Mouse (Mus musculus): ENCODE data around the gene Spem1.
"Not testable (repeated sequence)": the region's sequence is repeated elsewhere in the genome, so short reads cannot be mapped to it uniquely, and the experiment has no call there.

Gene Spem1

DNA sequence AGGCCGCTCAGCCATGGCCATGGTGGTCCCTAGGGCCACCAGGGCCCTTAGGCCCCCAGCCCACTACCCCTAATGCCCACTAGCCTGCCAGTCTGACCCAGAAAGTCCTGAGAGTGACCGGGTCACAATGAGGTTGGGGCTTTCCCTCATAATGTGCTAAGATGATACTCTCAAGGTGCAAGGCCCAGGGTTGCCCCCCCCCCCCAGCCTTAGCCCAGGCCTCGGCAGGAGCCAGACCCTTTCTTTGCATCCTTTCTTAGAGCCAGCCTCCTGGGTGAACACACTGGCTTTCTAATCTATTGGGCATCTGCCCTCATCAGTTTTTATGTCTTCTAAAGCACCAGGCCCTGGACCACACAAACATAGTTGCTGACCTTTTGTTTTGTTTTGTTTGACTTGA, at the start of gene Spem1:
TSS of gene Spem1 (minus strand) at position 101 of the 400 bp plus-strand sequence.
- DNase-seq (ENCODE audit: low read depth, low spot score) = no peak

DNA sequence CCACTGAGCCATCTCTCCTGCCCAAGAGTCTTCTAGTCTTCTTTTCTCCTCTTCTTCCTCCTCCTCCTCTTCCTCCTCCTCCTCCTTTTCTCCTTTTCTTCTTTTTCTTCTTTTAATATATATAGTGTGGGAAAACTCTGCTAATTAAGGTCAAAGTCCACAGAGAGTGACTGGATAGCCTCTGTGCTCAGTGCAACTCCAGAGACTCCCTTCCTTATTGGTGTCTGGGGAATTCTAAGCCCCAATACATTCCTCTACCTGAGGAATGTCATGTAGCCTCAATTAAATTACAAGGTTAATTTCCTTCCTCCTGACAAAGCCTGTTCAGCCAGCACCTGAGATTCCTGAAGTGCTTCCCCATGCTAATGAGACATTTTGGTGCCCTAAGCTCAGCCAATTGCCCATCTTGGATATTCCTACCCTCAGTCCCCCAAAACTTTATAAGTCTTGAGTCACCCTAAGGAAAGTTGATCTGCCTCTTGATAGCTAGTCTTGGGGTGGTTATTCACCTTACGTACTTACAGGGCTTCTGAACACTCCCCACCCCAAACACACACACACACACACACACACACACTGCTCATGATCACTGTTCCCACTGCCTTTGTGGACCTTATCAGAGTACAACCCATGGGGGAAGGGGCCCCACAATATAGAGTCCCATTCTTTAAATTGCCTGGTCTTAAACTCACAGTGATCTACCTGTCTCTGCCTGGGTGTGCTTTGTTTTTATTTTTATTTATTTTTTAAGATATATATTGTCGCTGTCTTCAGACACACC, 48.5 kb upstream of the Spem1 start:
- no peak for DNase-seq (ENCODE audit: low read depth, low spot score)

DNA sequence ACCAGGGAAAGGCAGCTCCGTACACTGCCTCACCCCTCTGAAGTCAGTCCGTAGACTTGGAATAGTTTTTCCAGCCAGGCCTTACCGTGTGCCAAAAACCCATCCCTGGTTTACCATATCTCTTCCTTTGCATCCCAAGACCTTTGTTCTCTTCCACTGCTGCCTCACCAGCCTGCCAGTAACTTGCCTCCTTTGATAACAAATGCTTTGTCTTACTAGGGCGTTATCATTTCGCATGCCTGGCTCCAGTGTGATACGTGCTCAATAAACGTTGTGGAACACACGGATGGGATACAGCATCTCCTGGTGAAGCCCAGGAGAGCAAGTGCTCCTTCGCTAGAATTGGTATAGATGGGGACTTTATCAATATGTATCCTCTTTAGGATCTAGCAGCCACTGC, 45.4 kb upstream of the Spem1 start:
- DNase-seq (ENCODE audit: low read depth, low spot score) = no peak

DNA sequence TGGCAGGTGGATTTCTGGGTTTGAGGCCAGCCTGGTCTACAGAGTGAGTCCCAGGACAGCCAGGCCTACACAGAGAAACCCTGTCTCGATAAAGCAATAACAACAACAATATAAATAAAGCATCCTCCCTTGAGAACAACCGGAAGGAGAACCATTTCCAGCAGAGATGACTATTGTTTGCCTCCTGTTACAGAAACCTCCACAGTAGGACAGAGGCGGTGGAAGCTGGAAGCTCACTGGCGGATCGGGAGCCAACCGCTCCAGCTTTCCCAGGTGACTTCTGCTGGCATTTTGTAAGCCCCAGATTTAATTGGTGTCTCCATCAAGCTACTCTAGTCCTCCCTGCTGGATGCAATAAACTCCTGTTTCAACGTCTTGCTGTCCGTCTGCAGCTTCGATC, 43.6 kb upstream of the Spem1 start:
- no peak for DNase-seq (ENCODE audit: low read depth, low spot score)

DNA sequence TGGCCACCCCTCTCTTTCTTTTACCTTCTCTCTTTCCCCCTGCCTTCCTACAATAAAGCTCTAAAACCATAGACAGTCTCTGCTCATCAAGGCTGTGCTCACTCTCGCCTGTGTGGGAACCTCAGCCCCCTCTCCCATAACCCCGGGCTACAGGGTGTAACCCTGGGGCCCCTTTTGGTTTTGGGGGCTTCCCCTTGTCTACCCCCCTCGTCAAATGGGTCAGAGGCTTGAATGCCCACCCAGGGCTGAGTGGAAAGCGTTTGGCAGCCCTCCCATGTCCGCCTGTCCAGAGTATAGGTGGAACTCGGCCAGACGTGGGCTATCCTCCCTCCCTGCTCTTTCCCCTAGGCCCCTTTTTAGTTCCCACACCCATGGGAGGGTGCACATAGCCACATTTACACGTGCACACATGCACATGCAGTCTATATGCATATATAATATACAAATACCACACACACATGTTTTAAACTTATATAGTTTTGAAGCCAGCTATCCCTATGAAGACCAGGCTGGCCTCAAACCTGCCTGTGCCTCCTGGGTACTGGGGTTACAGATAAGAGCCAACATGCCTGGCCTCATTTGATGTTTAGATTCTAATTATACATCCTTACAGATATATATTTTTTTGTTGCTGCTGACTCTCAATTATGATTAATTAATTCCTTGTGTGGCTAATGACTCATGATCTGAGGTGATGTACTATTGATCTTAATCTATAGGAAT, 42.3 kb upstream of the Spem1 start:
- DNase-seq (ENCODE audit: low read depth, low spot score) = no peak

DNA sequence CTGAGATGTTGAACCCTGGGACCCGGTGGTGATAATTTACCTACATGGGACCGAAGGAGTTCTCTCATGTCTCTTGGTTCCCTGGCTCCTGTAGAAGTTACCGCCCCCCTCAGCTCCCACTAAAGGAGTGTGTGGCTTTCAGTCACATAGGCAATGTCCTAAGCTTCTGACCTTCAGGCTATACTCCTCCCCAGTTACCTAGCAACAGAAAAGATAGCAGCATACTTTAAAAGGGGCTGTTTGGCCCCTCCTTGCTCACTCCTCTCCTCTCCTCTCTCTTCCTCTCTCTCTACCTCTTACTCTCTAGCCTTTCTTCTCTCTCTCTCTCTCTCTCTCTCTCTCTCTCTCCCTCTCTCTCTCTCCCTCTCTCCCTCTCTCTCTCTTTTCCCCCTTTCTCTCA, 41.7 kb upstream of the Spem1 start:
- not testable (repeated sequence) for DNase-seq (ENCODE audit: low read depth, low spot score)

DNA sequence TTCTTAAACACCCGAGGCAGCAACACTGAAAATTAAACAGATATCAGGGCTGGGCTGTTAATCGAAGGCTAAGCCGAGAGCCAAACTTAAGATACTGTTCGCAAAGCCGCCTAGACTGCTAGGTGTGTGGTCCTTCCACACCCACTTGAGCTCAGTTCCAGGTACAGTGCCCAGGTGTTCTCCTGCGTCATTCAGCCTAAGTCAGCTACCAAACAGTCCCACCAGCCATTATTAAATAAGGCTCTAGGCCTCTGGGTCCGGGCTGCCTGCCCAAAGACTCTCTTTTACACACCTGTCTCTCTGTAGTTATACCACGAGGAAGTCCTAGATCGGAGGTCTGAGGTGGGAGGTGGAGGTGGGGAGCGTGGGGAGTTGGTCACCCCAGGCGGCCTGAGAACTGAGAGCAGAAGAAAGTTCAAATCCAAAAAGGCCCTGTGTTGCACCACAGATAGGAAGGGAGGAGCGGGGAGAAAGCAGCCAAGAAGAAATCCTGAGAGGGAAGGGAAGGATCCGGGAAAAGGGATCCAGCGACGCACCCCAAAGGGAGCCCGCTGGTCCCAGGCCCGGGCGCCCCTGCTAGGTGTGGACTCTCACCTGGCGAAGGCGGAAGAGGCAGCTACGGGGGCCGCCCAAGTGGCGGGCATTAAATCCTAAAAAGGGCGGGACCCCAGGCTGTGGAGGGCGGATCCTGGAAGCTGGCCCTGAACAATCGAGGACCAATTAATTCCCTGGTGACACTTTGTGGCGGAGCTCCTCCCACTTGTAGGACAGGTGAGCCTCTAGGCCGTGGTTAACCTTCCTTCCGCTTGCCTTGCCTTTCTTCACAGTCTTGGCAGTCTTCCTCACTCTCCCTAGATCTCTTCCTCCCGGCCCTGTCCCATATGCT, 36.4 kb upstream of the Spem1 start, which contains the start of gene Tnk1:
TSS of gene Tnk1 (minus strand) at position 618 of the 886 bp plus-strand sequence.
- DNase-seq (ENCODE audit: low read depth, low spot score) = peak; percentile 76

DNA sequence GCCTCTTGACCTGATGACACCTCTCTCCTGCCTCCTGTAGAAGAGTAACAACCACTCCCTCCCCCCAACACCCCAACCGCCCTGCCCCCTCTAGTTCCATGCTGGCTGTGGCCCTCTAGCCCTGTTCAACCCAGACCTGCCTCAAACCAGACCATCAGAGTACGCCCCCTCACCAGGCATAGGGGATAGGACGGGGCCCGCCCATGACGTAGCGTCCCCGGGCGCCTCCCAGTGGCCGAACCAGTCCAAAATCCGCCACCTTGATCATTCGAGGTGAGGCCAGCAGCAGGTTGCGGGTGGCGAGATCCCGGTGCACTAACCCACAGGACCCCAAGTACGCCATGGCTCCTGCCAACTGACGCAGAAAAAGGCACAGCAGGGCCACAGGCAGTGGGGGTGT, 33.4 kb upstream of the Spem1 start:
- peak; percentile 92 for DNase-seq (ENCODE audit: low read depth, low spot score)

DNA sequence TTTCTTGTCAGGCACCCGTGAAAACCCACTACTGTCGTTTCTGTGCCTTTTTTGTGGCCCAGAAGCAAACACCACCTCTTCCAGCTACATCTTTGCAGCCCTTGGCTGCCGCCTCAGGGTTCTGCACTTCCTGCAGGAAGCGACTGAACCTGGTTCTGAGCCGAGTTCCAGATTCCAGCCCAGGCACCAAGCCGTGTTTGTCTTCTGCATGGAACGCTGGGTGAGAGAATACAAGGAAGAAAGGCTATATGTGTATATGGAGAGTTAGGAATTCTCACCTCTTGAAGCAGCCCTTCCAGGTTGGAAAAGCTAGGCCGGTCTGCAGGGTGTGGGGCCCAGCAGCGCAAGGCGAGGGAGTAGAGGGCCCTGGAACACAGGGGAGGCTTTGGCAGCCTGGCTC, 32.7 kb upstream of the Spem1 start:
- DNase-seq (ENCODE audit: low read depth, low spot score) = no peak

DNA sequence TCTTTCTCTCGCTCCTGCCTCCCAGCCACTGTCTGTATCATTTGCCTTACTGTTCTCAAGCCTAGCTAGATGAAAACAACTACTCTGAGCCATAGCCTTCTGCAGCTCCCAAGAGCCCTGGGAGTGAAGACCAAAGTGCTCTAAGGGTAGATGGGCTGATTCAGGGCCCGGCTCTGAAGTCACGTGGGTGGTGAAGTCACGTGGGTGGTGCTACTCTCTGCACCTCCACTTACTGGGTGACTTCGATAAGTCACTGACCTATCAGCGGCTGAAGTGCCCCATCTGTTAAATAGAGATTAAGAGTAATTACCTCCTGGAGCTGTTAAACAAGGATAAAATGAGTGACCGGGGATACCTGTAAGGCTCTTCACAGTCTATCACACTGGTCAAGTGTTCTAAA, 32.0 kb upstream of the Spem1 start:
- DNase-seq (ENCODE audit: low read depth, low spot score) = peak; percentile 54

DNA sequence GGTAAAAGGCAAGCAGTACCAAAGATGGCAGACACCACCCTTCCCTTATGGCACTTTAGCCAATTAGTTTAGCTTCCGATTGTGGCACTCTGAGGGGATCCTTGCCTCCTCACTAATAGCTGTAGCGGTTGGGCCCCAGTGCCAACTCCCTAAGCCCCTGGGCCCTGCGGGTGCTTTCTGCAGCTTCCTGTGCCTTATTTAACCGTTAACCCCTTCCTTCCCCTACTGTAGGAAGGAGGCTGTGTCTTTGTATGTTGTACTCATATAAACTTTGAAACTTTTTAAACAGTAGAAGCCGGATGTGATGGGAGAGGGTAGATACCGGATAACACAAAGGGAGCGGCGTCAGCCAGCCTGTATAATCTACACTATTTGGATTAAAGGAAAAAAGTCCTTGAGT, 28.8 kb upstream of the Spem1 start:
- no peak for DNase-seq (ENCODE audit: low read depth, low spot score)

DNA sequence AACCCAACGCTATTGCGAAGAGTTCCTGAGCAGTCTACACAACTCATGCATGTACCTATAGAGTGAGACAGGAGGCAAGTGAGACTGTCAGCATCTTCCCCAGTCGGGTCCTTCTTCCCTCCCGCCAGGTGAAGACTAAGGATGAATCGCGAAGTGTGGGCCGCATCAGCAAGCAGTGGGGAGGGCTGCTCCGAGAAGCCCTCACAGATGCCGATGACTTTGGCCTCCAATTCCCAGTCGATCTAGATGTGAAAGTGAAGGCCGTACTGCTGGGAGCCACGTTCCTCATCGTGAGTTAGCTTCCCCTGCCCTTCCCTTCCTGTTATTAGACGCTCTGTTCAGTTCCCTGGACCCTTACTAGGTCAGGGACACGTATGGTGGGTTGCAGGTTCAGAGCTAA, 27.9 kb upstream of the Spem1 start:
- DNase-seq (ENCODE audit: low read depth, low spot score) = no peak

DNA sequence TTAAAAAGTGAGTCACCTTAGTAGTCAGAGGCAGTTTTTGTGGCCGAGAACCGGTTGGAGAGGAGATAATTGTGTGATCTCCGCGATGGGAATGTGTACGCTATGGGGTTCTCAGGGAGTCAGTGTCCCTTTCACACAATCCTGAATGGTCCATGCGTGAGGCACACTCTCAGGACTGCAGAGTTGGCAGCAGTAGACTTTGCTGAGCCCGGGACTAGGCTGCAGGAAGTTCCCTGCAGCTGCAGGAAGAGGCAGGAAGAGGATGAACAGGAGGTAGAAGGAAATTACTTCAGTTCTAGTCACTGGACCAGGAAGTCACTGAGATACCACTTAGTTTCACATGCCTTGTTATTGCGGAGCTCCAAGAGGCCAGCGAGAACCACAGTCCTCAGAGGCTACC, 27.1 kb upstream of the Spem1 start:
- DNase-seq (ENCODE audit: low read depth, low spot score) = no peak

DNA sequence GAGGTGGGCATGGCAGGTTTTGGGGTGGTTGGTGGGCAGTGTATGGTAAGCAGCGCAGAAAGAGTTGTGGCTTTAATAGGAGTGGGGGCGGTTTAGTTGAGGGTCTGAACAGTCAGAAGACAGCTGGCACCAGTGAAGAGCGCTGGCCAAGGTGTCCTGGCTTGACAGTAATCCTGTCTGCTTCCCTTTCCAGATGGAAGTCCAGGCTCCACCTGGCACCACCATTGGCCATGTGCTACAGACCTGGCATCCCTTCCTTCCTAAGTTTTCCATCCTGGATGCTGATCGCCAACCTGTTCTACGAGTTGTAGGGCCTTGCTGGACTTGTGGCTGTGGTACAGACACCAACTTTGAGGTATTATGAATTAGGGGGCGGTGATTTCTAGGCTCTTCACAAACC, 26.0 kb upstream of the Spem1 start:
- no peak for DNase-seq (ENCODE audit: low read depth, low spot score)

DNA sequence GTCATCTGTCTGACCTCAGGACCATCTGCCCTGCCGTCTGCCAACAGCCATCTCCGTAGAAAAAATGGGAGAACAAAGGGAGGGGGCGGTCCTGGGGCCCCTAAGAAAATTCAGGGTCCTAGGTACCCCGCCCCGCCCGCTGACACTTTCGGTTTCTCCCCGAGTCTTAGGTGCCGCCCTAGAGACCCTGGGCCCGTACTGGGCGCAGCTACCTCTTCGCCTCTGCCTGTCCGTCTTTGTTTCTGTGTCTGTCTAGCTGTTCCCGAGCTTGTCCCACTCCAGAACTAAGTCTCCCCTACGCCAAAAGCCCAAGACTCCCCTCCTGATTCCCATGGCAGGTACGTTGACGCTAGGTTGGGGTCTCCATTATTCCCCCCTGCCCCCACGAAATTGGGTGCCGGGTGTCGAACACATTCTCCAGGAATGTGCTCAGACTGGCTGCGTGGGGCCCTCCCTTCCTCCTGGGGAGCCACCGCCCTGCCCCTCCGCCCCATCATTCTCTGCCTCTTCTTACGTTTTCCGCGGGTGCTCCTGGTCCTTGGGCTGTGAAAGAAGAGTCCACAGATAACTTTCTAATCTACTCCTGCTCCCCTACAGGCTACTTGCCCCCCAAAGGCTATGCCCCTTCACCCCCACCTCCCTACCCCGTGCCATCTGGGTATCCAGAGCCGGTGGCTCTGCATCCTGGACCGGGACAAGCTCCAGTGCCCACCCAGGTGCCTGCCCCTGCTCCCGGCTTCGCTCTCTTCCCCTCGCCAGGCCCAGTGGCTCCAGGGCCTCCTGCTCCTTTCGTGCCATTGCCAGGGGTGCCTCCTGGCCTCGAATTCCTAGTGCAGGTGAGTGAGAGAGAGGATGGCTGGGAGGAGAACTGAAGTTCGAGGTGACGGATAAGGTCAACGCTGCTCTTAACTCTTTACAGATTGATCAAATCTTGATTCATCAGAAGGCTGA, 25.0 kb upstream of the Spem1 start:
- DNase-seq (ENCODE audit: low read depth, low spot score) = peak; percentile 41

DNA sequence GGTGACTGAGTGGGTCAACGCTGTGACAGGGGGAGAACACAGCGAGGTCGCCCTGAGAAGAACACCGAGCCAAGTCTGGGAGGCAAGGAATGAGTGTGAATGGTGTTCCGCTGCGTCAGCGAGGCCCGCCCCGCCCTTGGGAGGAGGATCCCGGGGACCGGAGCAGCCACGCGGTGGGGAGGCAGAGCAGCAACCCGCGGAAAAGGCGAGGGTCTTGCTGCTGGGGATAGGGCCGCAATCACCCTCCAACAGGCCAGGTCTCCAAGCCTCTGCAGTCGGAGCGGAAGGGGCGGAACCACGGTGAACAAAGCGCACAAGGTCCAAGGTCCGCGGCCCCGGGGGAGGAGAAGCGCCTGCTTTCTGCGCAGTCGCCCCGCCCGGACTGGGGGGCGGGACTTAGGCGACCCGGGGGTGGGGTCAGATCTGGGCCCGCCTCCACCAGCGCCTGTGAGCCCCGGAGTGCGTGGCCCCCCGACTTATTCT, 24.3 kb upstream of the Spem1 start, which contains the start of gene Plscr3:
TSS of gene Plscr3 (plus strand) at position 179 of the 483 bp plus-strand sequence.
- DNase-seq (ENCODE audit: low read depth, low spot score) = peak; percentile 93

DNA sequence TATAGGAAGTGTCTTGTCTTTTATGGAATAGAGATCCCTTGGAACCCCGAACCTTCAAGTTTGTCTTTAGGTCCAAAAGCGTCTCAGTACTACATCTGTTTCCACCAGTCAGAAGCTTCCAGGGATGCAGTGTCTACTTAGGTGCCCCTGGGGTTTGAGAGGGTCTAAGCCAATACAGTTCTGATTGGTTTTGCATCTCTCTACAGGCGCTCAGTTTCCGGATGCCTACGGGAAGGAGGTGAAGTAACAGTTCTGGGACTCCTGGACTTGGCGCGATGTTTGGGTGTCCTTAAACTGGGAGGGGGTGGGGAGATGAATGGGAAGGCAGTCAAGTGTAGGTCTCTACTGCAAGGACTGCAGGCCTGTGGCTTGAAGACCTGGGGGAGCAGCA, 16.7 kb upstream of the Spem1 start:
- peak; percentile 63 for DNase-seq (ENCODE audit: low read depth, low spot score)

DNA sequence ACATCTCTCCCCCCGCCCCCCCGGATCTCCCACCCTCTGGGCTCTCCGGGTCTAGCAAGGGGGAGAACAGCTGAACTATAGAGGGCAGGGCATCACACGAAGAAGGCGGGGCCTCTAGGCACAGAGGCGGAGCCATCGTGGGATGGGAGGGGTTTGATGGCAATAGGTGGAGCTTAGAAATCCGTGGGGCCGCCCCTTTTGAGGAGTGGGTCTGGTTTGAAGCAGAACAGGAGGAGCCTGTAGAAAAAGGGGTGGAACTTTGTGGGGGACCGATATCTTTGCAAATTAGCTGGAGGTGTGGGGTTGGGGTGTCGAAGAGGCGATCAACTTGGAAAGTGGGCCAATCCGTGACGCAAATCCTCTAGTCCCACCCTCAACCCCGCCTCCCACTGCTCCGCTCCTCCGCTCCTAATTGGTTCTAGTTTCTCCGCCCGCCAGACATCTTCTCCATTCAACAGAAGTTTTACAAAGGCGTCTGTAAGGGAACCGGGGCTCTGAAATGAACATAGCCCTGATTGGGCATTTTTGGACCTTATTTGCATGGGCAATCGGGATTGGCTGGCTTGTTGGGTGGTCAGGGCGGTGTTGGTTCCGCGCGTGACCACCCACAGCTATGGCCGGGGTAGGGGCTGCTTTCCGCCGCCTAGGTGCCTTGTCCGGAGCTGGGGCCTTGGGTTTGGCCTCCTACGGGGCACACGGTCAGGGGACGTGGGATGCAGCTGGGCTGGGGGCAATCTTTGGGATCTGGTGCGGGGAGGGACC, 16.2 kb upstream of the Spem1 start, which contains the start of gene Tmem256:
TSS of gene Tmem256 (plus strand) at position 563 of the 762 bp plus-strand sequence.
- DNase-seq (ENCODE audit: low read depth, low spot score) = peak; percentile 100

DNA sequence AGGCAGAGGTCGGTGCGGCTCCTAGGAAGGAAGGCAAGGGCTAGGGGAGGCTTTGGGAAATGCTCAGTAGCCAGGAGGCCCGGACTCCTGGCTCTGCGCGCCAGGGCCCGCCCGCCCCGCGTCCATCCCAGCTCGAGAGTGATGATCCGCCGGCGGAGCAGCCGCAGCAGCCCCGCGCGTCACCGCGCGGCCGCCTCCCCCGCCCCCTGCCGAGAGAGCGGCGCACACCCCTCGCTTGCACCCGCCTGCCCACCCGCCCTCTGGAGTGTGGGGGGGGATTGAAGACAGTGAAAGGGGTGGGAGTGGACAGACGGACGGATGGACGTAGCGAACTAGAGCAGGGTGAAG, 15.6 kb upstream of the Spem1 start, which contains the start of gene Nlgn2:
TSS of gene Nlgn2 (minus strand) at position 181 of the 348 bp plus-strand sequence.
- no peak for DNase-seq (ENCODE audit: low read depth, low spot score)
